Mouse (Mus musculus): ENCODE results near the gene Rnf220. TPM values are rescaled to one million over a fixed set of nuclear protein-coding genes. Genes with fewer than 3 reads are reported as not detected.

The Rnf220 gene
- polyA plus RNA-seq, 1 experiment: 193 TPM

DNA sequence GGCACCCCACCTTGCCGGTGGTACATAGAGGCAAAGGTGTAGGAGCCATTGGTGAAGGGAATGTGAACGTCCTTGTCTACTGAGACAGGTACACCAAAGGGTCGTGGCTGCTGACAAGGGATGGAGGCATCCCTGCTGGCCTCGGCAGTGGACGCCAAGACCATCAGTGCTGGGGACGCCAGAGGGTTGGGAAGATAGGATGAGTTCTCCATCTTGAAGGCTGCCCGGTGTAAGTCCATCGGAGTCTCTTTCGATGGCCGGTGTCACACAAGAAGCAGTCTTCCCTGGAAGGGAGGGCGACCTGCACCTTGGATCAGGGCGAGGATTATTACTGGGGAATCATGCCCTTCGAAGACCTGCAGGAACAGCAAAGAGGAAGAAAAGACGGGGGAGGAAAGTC, 6.9 kb downstream of the Rnf220 start:
- no peak for DNase-seq (ENCODE audit: extremely low spot score in 1 of 2, low spot score in 1 of 2)

GRCm38 (mm10) chr4:117489566-117489965, 7.3 kb downstream of the Rnf220 start:
- no peak for DNase-seq (ENCODE audit: extremely low spot score in 1 of 2, low spot score in 1 of 2)

GRCm38 (mm10) chr4:117487471-117487870, 9.4 kb downstream of the Rnf220 start:
- no peak for DNase-seq (ENCODE audit: extremely low spot score in 1 of 2, low spot score in 1 of 2)

DNA sequence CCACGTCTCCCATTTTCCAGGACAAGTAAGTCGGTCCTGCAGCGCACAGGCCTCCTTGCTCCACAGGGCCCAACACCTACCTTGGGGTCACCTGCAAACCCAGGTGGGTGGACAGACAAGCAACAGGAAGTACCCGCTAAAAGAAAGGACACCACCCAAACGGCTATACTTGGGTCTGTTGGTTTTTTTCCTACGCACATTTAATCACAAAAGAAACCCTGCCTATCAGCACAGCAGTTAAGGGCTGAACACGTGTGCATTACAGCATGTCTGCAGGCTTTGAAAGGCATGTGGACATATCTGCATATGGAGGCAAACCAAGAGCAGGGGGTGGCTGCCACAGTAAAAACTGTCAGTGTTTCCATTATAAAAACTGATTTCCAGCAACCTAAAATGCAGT, 10.7 kb downstream of the Rnf220 start:
- DNase-seq (ENCODE audit: extremely low spot score in 1 of 2, low spot score in 1 of 2): no peak

GRCm38 (mm10) chr4:117485045-117485780, 11.6 kb downstream of the Rnf220 start:
- no peak for DNase-seq (ENCODE audit: extremely low spot score in 1 of 2, low spot score in 1 of 2)

DNA sequence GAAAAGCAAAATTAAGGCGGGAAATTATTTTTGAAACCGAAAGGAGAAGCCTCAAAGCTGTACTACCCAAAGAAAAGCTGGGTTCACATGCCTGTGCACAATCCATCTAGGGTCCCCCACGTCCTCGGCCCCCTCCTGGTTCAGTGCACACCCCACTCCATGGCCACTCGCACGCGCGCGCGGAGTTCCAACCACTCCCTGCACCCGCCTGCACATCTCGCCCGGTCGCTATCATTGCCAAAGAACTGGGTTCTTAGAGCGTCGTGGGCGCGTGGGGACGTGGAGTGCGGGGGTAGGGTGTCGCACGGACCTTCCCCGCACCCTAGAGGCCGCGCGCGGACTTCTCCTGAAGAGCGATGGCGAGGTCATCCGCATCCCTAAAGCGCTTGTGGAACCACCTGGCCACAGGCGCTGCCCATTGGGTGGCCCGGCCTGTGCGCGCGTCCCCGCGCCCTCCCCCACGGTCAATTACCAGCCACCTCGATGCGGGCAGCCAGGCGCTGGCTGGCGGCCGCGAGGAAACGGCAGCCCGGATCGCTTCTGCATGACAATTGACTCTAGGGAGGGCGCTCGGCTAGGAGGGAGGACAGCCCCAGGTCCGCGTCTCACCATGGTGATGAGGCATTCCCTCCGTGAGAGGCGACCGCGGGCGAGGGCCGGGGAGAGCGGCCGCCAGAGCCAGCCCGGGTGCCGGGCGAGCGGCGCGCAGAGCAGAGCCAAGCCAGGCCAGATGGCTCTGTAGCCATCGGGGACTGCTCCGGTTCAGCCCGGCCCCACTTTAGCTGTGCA, 12.4 kb downstream of the Rnf220 start:
- DNase-seq (ENCODE audit: extremely low spot score in 1 of 2, low spot score in 1 of 2): peak in 1 of 2 experiments; percentile 48

DNA sequence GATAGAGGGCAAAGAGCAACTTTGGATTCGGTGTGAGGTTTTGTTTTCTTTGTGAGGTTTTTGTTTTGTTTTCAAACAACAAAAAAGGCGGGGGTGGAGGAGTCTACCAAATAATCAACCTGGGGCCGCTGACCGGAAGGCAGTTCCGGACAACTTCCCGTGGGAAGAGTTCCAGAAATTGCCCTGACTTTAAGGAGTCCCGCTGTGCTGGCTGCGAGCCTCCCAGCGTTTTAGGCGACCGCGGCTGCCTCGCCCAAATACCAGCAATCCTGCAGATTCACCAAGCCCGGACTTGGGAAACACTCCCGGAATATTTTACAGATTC, 13.0 kb downstream of the Rnf220 start:
- DNase-seq (ENCODE audit: extremely low spot score in 1 of 2, low spot score in 1 of 2): peak in 1 of 2 experiments; percentile 21

DNA sequence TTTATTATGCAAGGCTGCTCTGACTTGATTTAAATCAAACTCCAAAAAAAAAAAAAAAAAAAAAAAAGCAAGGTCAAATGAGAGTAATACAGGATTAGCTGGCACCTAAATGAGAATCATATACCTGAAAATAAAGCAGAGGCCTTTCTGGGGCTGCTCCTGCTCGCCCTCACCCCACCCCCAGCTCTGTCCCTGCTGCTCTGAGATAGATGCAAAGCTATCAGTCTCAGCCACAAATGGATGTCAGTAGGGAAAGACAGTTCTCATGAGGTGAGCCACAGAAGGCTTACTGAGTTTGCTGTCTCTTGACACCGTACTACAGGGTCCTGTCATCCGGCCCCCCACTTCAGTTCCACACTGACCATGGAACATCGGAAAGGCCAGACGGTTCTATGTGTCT, 14.7 kb downstream of the Rnf220 start:
- no peak for DNase-seq (ENCODE audit: extremely low spot score in 1 of 2, low spot score in 1 of 2)

DNA sequence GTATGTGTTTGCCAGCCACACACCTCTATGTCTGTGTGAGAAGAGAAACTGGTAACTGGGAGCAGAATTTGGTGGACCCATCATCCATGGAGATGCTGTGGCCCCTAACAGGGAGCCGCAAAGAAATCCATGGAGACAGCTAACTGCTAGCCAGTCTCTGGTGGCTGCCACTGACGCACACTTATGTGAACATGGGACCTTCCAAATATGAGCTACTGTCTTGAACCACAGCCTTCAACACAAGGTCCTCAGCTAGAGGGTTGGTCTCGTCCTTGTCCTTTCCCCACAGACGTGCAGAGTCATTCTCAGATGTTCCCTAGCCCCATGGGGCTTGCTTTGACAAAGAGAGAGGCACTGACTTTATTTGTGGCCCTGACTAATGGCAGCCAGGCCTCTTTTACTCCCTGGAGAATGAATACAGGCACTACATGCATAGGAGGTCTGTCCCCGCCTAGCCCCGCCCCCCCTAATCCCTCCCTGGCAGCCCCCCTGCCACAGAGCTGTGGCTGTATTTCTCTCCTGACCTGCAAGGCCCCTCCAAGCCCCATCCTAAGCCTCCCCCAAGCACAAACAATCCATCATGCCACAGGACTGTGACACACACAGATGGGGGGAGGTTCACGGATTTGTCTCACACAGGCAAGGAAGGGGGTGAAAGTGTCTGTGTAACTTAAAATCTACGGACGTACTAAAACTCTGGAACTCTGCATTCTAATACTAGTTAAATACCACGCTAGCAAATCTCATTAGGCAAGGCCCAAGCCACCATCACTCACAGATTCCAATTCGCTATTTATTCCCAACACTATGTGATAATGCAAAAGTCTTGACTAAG, 16.0 kb downstream of the Rnf220 start:
- DNase-seq (ENCODE audit: extremely low spot score in 1 of 2, low spot score in 1 of 2): no peak

GRCm38 (mm10) chr4:117479951-117480350, 16.9 kb downstream of the Rnf220 start:
- DNase-seq (ENCODE audit: extremely low spot score in 1 of 2, low spot score in 1 of 2): no peak

DNA sequence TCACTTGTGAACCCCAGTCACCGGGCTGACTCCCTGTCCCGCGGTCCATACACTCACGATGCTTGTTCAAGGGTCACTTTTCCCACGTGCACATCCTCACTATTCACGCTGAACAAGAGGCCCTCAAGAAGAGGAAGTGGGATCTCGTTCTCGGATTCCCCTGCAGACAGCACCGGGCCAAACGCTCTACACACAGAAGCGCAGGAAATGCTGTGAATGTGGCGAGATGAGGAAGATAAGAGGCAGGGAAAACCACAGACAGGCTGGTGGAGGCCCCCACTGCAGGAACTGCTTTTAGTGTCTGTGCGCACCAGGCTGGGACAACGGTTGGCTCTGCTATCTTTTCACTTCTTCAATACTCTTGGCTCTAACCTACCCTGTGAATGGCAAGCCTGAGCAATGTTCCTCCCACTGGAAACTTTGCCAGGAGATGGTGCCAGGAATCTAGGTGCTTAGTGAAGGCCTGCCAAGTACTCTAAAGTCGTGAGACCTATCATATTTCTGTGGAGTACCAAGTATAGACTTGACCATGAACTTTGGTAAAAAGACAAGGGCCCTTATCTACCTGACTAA, 18.7 kb downstream of the Rnf220 start:
- peak in 1 of 2 experiments; percentile 16 for DNase-seq (ENCODE audit: extremely low spot score in 1 of 2, low spot score in 1 of 2)

DNA sequence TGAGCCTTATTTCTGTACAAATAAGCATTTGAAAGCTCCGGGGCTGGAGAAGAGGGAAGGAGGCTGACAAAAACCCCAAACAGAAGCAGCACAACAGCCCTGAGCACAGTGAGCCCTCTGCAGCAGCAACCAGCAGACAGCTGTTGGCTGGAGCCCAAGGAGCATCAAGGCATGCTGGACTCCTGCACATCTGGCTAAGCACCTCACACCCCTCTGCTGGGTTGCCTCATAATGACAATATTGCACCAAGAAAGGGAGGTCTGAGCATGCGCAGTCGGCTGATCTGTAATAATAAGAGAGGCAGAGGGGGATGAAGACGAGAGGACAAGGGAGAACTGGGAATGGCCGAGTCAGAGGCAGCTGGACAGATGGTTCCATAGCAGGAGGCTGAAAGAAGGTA, 19.5 kb downstream of the Rnf220 start:
- no peak for DNase-seq (ENCODE audit: extremely low spot score in 1 of 2, low spot score in 1 of 2)

DNA sequence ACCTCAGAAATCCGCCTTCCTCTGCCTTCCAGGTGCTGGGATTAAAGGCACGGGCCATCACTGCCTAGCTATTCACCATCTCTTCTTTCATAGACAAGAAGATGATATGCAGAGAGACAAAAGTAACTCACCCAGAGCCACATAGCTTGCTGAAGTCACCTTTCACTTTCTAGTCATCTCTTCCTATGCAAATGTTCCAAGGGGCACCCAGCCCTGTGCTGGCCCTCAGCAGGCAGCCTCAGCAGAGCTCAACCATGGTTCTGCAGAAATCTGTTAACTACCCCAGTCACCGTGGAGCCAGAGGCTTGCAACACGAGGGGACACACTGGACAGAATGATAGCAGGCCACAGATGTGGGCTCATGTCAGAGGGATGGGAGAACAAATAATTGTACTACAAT, 20.1 kb downstream of the Rnf220 start:
- no peak for DNase-seq (ENCODE audit: extremely low spot score in 1 of 2, low spot score in 1 of 2)

DNA sequence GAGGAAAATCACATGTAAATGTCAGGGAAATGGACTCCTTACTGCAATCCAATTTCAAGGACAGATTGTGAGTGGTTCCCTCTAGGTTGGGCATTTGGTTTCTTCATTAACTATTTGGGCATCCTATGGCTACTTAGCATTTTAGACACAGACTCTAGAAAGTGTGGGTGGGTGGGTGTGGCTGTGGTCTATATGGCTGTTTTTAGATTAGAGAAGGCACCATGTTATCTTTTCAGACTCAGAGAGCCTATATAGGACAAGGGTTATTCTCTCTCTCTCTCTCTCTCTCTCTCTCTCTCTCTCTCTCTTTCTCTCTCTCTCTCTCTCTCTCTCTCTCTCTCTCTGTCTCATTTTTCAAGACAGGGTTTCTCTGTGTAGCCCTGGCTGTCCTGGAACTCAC, 20.5 kb downstream of the Rnf220 start:
- DNase-seq (ENCODE audit: extremely low spot score in 1 of 2, low spot score in 1 of 2): no peak

DNA sequence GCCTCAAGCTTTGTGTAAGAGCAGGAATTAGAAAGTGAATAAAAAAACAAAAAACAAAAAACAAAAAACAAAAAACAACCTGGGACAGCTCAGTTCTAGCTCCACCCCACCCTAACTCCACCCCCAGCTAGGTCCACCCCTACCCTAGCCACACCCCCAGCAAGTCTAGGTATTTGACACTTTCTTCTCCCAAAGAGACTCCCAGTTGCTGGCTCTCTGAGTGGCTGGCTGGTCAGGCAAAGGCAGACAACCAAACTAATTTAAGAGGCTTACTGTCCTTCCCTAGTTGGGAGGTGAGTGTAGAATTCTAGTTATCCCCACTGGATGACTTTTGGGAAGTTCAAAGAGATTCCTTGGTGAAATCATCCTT, 22.9 kb downstream of the Rnf220 start:
- DNase-seq (ENCODE audit: extremely low spot score in 1 of 2, low spot score in 1 of 2): no peak

- DNase-seq (ENCODE audit: extremely low spot score in 1 of 2, low spot score in 1 of 2): no peak
These were observed 23.4 kb downstream of the Rnf220 start for GRCm38 (mm10) chr4:117473291-117473984.

DNA sequence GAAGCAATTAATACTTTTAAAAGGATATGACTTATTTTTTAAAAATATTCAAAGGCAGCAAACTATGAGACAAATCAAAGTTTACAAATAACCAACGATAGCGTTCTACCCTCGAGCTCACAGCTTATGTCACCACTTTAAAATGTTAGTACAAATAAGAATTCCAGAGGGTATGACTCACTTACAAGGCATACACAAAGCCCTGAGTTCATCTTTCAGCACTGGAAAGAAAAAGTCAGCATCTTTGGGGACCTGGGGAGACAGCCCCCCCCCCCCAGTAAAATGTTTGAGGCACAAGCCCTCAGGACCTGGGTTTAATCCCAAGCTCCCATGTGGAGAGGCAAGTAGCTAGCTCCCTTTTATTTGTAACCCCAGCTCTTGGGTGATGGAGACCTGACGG, 27.4 kb downstream of the Rnf220 start:
- DNase-seq (ENCODE audit: extremely low spot score in 1 of 2, low spot score in 1 of 2): no peak

GRCm38 (mm10) chr4:117467936-117468335, 28.9 kb downstream of the Rnf220 start:
- no peak for DNase-seq (ENCODE audit: extremely low spot score in 1 of 2, low spot score in 1 of 2)

- DNase-seq (ENCODE audit: extremely low spot score in 1 of 2, low spot score in 1 of 2): no peak
These were observed 47.7 kb downstream of the Rnf220 start for GRCm38 (mm10) chr4:117449151-117449550.

DNA sequence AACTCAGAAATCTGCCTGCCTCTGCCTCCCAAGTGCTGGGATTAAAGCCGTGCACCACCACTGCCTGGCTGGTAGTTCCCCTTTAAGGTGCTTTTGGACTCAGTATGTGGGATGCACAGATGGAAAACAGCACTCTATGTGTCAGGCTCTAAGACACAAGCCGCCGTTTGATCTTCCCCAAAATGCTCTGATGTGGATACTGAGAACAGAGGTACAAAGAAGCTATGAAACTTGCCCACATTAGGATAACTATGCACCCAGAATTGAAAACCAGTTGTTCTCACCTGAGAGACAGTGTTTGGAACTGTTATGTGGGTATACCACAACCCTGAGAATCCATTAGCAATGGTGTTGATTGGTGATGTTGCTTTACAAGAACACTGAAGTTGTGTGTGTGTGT, 48.9 kb downstream of the Rnf220 start:
- DNase-seq (ENCODE audit: extremely low spot score in 1 of 2, low spot score in 1 of 2): no peak

Measured in frontal cortex, adult 2 months (tissue).